Mouse (Mus musculus) forebrain, embryonic 12.5 days (tissue): ENCODE data around the gene Cdh13. TPM values are rescaled to one million over a fixed set of nuclear protein-coding genes. Genes with fewer than 3 reads are reported as not detected.

Experiments
- ATAC-seq: fragments of 200-750 bp; cut with Nextera tagmentation; 2 replicates; pipeline ENCODE4 v1.8.0; 2017; ENCODE audit warnings: moderate TSS enrichment; ENCODE audit not compliant: low FRiP score
- H3K27ac ChIP-seq: fragments of 300-500 bp; sonication (generic); 2 replicates; pipeline ENCODE4 v1.5.1; 2016; ENCODE audit warnings: mild to moderate bottlenecking
- H3K27me3 ChIP-seq: fragments of 300-500 bp; sonication (generic); 2 replicates; pipeline ENCODE4 v1.6.1; 2016; ENCODE audit warnings: mild to moderate bottlenecking
- H3K36me3 ChIP-seq: fragments of 300-500 bp; sonication (generic); replicated peaks from 2 replicates; pipeline ENCODE4 v1.6.1; 2016; ENCODE audit warnings: mild to moderate bottlenecking
- H3K4me1 ChIP-seq: fragments of 300-500 bp; sonication (generic); 2 replicates; pipeline ENCODE4 v1.6.1; 2016
- H3K4me2 ChIP-seq: fragments of 300-500 bp; sonication (generic); 2 replicates; pipeline ENCODE4 v1.6.1; 2016; ENCODE audit warnings: mild to moderate bottlenecking, moderate library complexity
- H3K4me3 ChIP-seq: fragments of 300-500 bp; sonication (generic); replicated peaks from 2 replicates; pipeline ENCODE4 v1.5.1; 2016; ENCODE audit warnings: mild to moderate bottlenecking
- H3K9ac ChIP-seq: fragments of 300-500 bp; sonication (generic); 2 replicates; pipeline ENCODE4 v1.6.1; 2016; ENCODE audit warnings: mild to moderate bottlenecking
- H3K9me3 ChIP-seq: fragments of 300-500 bp; sonication (generic); 2 replicates; pipeline ENCODE4 v1.6.1; 2016
- WGBS: fragments of 180-500 bp; shearing (Covaris S2); methylation state at CpG from one replicate; pipeline ENCODE4 v1.1.7; 2016; 5-methylcytosine and 5-hydroxymethylcytosine counted together
- polyA plus RNA-seq: library from polyadenylated mRNA; unstranded; fragments of >200 nt; fragmentation: Nextera tagmentation; extraction: Ambion mirVana; gene quantifications from 2 replicates; pipeline ENCODE4 v1.2.1, GENCODE M21; 2016

Gene Cdh13
- polyA plus RNA-seq, 1 experiment from 2014 or later, result 10.8 TPM

DNA sequence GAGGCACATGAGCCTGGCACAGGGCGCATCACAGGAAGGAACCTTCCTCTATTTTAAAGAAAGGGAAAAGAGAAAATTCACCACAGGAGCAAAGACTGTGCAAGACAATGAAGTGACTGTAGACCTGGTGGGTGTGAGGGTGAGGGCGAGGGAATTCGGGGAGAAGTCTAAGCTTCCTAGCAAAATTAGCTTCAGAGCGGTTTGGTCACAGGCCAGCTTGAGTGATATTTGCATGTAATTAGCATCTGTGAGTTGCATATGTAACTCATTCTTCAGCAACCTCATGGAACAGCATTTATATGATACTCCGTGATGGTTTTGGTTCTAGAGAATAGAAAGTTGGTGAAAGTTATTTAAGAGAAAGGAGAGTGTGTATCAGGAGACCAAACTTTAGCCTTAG lies 73.5 kb downstream of the Cdh13 start:
- no peak overlapping the region for H3K4me2 ChIP-seq
- no peaks in the 10 kb centered on the region for H3K9me3 ChIP-seq
- H3K27ac ChIP-seq, result no peak overlapping the region
- no peak for ATAC-seq
- H3K4me3 ChIP-seq, result no peak overlapping the region
- no peak overlapping the region for H3K9ac ChIP-seq
- H3K36me3 ChIP-seq, result no peaks in the 10 kb centered on the region
- 87% methylated on average over 5 of the region's 5 CpGs for WGBS
- no peaks in the 10 kb centered on the region for H3K27me3 ChIP-seq
- 0 out of 2 replicates have a peak, but pooled peaks cover 3% of the 10 kb centered on the region for H3K4me1 ChIP-seq

DNA sequence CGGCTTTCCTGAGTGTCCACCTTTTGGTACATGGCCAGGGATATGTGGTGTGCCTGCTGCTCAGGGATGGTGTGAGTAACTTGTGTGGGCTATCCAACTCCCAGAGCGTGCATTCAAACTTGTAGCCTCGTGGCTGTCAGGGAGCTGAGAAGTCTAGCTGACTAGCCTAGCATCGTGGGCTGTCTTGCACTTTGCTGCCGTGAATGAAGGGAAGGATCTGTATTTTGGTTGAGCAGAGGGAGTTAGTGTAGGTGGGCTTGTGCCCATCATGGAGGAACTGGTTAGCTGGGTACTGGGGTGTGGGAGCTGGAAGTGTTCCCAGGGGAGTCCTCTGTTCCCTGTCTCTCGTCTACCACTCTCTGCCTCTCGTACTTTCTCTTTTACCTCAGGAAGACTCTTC lies 74.1 kb downstream of the Cdh13 start:
- Histone ChIP-seq H3K36me3 (no peaks in the 10 kb centered on the region), H3K4me2 (no peak overlapping the region), H3K4me3 (no peak overlapping the region), H3K27ac (no peak overlapping the region), H3K9ac (no peak overlapping the region), H3K9me3 (no peaks in the 10 kb centered on the region), H3K4me1 (0 out of 2 replicates have a peak, but pooled peaks cover 3% of the 10 kb centered on the region), H3K27me3 (no peaks in the 10 kb centered on the region)
- 94% methylated on average over 7 of the region's 7 CpGs for WGBS
- ATAC-seq, result no peak

DNA sequence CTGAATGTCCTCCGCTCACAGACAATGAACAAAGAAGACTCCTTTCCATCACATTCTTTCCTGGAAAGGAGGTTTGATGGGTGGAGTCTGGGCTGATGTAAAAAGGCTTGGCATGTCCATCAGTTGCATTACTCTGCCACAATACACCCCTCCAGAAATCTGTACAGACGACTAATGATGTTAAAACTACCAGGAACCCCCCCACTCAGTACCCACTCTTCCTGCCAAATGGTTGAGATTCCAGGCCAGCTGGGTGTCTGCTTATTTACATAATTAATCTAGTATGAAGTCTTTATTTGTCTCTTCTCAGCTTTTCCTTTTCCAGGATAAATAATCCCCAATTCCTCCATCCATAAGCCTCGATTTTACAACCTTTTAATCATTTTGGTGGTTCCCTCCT lies 80.2 kb downstream of the Cdh13 start:
- Histone ChIP-seq H3K4me3 (no peak overlapping the region), H3K27ac (no peak overlapping the region)
- ATAC-seq, result no peak

DNA sequence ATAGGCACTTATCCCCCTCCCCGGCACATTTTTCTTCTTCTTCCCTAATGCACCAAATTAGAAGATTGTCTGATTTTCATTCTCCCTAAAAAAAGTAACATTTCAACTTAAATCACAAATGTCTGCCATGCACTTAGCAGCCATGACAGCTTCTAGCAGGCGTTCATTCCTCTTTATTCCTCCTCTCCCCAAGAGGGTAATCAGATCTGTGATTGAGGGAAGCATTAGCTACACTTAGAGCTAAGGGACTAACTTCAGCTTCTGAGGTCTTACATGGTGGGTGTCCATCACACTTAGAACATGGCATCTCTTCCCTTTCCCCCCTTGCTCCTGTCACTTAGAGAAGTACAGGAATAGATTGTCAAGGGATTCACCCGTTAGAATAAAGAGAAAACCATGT lies 89.6 kb downstream of the Cdh13 start:
- H3K36me3 ChIP-seq, result no peaks in the 10 kb centered on the region
- no peak overlapping the region for H3K4me2 ChIP-seq
- H3K9ac ChIP-seq, result no peak overlapping the region
- no peak overlapping the region for H3K27ac ChIP-seq
- WGBS, result 85% methylated on average over 3 of the region's 3 CpGs
- no peak overlapping the region for H3K4me3 ChIP-seq
- H3K9me3 ChIP-seq, result no peaks in the 10 kb centered on the region
- H3K27me3 ChIP-seq, result no peaks in the 10 kb centered on the region
- H3K4me1 ChIP-seq, result peaks cover 12% of the 10 kb centered on the region
- no peak for ATAC-seq

More for the DNA sequence above, 80.2 kb downstream of the Cdh13 start:
- Histone ChIP-seq H3K36me3 (no peaks in the 10 kb centered on the region), H3K9me3 (no peaks in the 10 kb centered on the region), H3K4me2 (no peak overlapping the region), H3K9ac (no peak overlapping the region), H3K4me1 (peaks cover 7% of the 10 kb centered on the region; the same call in 1 of the 2 replicates), H3K27me3 (no peaks in the 10 kb centered on the region)
- WGBS, result 65% methylated on average over 3 of the region's 3 CpGs

DNA sequence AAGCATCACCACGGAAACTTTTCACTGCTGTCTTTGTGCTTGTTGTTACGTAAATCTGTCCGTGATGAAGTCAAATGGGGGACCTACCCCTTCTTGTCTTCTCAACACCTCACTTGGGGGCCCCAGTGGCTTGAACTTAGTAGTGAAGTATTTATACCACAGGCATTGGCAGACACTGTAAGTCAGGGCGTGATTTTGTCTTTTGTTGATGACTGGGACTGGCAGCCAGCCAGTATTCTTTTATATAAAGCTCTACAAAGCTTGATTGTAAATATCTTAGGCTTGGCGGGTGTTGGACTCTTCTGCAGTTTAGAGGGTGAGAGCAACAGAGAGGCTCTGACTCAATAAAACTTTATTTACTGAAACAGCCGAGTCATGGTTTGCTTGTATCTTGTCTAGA lies 91.2 kb downstream of the Cdh13 start:
- H3K4me1 ChIP-seq, result peaks cover 18% of the 10 kb centered on the region
- H3K27me3 ChIP-seq, result no peaks in the 10 kb centered on the region
- H3K4me2 ChIP-seq, result no peak overlapping the region
- no peaks in the 10 kb centered on the region for H3K36me3 ChIP-seq
- no peak overlapping the region for H3K27ac ChIP-seq
- H3K9me3 ChIP-seq, result no peaks in the 10 kb centered on the region
- no peak overlapping the region for H3K9ac ChIP-seq
- ATAC-seq, result no peak
- no peak overlapping the region for H3K4me3 ChIP-seq
- 55% methylated on average over 6 of the region's 6 CpGs for WGBS

DNA sequence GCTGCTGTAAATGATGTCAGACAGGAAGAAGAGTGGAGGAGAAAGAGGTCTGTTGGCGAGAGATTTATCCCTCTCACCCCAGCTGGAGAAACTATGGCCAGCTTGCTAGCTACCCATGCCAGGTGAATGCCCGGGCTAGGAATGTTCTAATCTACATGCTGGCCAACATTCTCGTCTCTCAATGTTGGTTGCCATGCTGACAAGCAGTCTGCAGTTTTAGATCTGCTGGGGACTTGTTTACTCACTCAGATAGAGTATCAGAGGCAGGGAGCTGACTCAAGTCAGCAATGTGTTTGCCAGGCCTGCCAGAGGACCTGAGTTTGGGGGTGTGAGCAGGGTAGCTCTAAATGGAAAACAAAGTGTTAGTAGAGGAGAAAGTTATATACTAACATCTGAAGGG lies 93.3 kb downstream of the Cdh13 start:
- WGBS, result 68% methylated on average over 3 of the region's 3 CpGs
- no peak overlapping the region for H3K9ac ChIP-seq
- no peaks in the 10 kb centered on the region for H3K27me3 ChIP-seq
- H3K4me1 ChIP-seq, result peaks cover 32% of the 10 kb centered on the region
- no peak overlapping the region for H3K4me2 ChIP-seq
- no peaks in the 10 kb centered on the region for H3K9me3 ChIP-seq
- H3K36me3 ChIP-seq, result no peaks in the 10 kb centered on the region
- H3K4me3 ChIP-seq, result no peak overlapping the region
- H3K27ac ChIP-seq, result no peak overlapping the region
- no peak for ATAC-seq

DNA sequence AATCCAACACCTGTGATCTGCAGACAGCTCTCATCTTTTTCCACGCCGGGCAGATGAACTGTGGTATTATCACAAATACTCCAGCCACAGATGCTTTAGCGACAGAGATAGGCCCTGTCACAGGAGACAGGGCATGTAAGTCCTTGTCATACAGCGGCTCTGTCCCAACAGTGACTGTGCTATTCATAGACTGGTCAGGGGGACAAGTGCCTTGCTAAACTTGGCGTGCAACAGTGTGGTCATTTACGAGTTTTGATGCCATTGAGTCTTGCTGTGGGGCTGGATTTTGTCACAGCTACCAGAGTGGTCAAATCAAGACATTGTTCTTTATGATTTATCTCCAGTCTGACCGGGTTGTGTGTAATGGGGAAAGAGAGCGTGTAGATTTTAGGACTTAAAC lies 95.5 kb downstream of the Cdh13 start:
- Histone ChIP-seq H3K4me1 (peaks cover 29% of the 10 kb centered on the region), H3K27ac (no peak overlapping the region; the same call in 1 of the 2 replicates)
- ATAC-seq, result no peak

DNA sequence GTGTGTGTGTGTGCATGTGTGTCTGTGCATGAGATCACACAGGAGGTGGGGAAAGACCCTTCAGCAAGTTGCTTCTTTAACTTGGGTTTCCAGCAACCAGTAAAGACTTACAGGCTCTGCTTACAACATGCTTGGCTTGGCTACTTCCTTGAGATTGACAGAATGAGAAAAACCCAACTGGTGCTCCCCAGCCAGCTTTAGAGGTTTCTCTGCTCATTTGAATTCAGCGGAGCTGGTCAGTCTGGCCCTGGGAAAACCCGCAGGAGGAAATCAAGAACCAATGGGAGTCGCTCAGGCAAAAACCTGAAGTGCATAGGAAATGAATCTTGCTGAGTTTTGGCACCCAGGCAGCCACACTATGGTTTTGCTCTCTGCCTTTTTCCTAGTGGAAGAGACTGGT lies 96.1 kb downstream of the Cdh13 start:
- H3K27me3 ChIP-seq, result no peaks in the 10 kb centered on the region
- 25% methylated on average over 3 of the region's 3 CpGs for WGBS
- H3K9me3 ChIP-seq, result no peaks in the 10 kb centered on the region
- peak; percentile 64; the same call in 1 of the 2 replicates for ATAC-seq
- no peak overlapping the region for H3K4me2 ChIP-seq
- H3K4me1 ChIP-seq, result peaks cover 22% of the 10 kb centered on the region
- no peak overlapping the region for H3K4me3 ChIP-seq
- H3K27ac ChIP-seq, result peak overlapping the region; percentile 27
- H3K36me3 ChIP-seq, result no peaks in the 10 kb centered on the region
- H3K9ac ChIP-seq, result no peak overlapping the region

More for the DNA sequence above, 95.5 kb downstream of the Cdh13 start:
- WGBS, result 89% methylated on average over 8 of the region's 8 CpGs
- Histone ChIP-seq H3K27me3 (no peaks in the 10 kb centered on the region), H3K4me2 (no peak overlapping the region), H3K4me3 (no peak overlapping the region), H3K9me3 (no peaks in the 10 kb centered on the region), H3K36me3 (no peaks in the 10 kb centered on the region), H3K9ac (no peak overlapping the region)

DNA sequence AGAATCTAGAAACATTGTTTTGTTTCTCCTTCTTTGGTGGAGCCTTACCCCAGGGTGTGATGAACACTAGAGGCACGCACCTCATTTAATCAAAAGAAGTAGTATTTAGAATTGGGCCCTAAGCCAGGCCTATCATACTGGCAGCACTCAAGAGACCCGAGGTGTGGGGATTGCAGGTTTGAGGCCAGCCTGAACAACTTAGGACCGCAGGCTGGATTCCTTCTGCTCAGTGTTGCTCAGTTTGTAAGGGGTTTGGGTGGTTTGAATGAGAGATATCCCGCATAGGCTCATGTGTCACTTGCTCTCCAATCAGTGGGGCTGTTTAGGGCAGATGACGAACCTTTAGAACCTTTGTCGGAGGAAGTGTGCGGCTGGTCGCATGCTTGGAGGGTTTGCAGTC lies 96.5 kb downstream of the Cdh13 start:
- ATAC-seq, result peak; percentile 36; the same call in 1 of the 2 replicates
- Histone ChIP-seq H3K9me3 (no peaks in the 10 kb centered on the region), H3K27me3 (no peaks in the 10 kb centered on the region), H3K9ac (no peak overlapping the region), H3K4me1 (peaks cover 21% of the 10 kb centered on the region), H3K4me2 (no peak overlapping the region), H3K27ac (0 out of 2 replicates have a peak overlapping the region, but pooled peaks have one; percentile 47), H3K4me3 (no peak overlapping the region), H3K36me3 (no peaks in the 10 kb centered on the region)
- 68% methylated on average over 8 of the region's 8 CpGs for WGBS

DNA sequence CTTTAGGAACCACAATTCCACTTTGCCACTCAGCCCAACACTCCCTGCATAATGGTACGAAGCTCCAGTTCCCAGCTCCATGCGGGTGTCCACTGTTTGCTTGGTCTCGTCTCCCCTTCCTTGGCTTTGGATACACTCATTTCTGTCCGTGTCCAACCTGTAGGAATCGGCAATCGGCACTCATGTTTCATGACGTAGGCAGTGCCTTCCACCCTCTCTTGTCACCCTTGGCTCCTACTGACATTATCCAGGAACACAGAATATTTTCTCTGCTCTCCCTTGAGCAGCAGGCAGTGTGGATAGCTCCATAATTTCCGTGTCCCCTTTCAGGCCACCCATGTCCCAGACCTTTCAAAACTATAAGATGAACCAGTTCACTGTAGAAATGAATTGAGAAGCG lies 97.2 kb downstream of the Cdh13 start:
- WGBS, result 67% methylated on average over 9 of the region's 9 CpGs
- Histone ChIP-seq H3K4me3 (no peak overlapping the region), H3K27me3 (no peaks in the 10 kb centered on the region), H3K27ac (no peak overlapping the region), H3K4me2 (no peak overlapping the region), H3K4me1 (peaks cover 21% of the 10 kb centered on the region), H3K9me3 (no peaks in the 10 kb centered on the region), H3K9ac (no peak overlapping the region), H3K36me3 (no peaks in the 10 kb centered on the region)
- ATAC-seq, result no peak

DNA sequence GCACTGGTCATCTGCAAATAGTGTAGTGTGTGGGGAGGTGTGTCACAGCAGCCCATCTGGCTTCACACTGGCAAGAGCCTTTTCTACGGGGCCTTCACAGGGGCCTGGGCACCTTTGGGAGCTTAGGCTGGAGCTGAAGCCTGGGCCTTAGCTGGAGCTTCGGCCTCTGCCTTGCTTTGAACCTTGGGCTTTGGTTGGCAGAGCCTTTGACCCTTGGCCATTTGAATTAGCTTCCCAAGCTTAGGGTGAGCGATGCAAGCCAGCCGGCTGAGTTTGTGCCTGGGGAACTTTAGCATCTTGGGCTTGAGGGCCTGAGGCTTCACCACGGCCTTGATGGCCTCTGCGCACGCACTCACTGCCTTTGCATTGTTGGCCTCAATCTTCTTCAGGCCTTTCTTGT lies 98.1 kb downstream of the Cdh13 start:
- H3K27me3 ChIP-seq, result no peaks in the 10 kb centered on the region
- no peak overlapping the region for H3K4me3 ChIP-seq
- peaks cover 21% of the 10 kb centered on the region for H3K4me1 ChIP-seq
- no peak overlapping the region for H3K4me2 ChIP-seq
- no peaks in the 10 kb centered on the region for H3K36me3 ChIP-seq
- H3K9ac ChIP-seq, result no peak overlapping the region
- H3K27ac ChIP-seq, result no peak overlapping the region
- H3K9me3 ChIP-seq, result no peaks in the 10 kb centered on the region
- WGBS, result 90% methylated on average over 7 of the region's 7 CpGs
- no peak for ATAC-seq

DNA sequence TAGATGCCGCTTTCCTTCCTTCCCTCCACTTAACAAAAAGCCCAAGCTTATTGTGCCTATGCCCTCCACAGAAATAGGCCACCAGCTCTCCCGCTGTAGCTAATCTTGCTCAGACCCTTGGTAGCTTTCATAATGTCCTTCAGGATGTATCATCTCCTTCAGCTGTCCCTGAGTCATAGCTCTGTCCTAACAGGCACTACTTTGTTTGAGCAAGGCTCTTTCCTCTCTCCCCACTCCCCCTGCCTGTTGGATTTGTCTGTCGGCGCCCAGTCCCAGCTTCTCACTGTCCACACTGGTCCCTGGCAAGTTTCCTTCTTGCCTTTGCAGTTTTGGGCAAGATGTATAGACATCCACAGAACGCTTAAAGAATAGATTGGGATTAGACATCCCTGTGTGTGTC lies 100.8 kb downstream of the Cdh13 start:
- Histone ChIP-seq H3K4me2 (no peak overlapping the region), H3K9ac (no peak overlapping the region), H3K4me3 (no peak overlapping the region), H3K9me3 (no peaks in the 10 kb centered on the region), H3K27me3 (no peaks in the 10 kb centered on the region), H3K4me1 (peaks cover 18% of the 10 kb centered on the region), H3K36me3 (no peaks in the 10 kb centered on the region), H3K27ac (no peak overlapping the region)
- ATAC-seq, result no peak
- WGBS, result 95% methylated on average over 5 of the region's 5 CpGs

DNA sequence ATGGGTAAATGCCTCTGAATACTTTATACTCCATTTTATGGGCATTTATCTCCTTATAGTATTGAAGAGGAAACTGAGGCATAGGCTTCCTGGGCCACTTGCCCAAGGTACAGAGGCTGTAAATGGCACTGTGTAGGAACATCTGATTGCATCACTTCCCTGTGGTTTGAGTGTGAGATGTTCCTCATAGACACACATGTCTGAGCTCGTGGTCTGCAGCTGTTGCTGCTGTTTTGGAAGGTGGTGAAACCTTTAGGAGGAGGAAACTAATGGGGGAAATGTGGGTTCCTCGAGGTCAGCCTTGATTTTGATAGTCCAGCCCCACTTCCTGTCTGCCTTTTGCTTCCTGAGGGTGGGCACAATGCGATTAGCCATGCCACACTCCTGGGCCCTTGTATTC lies 105.9 kb downstream of the Cdh13 start:
- no peaks in the 10 kb centered on the region for H3K27me3 ChIP-seq

More for the DNA sequence above, 105.9 kb downstream of the Cdh13 start:
- ATAC-seq, result no peak
- Histone ChIP-seq H3K36me3 (no peaks in the 10 kb centered on the region), H3K4me3 (no peak overlapping the region), H3K9ac (no peak overlapping the region), H3K4me2 (no peak overlapping the region), H3K27ac (no peak overlapping the region), H3K4me1 (no peaks in the 10 kb centered on the region), H3K9me3 (no peaks in the 10 kb centered on the region)
- WGBS, result 65% methylated on average over 3 of the region's 3 CpGs
